Mouse (Mus musculus) gastrocnemius, adult 2 months (tissue): ENCODE results near the gene Bach2. TPM values are rescaled to one million over a fixed set of nuclear protein-coding genes. Genes with fewer than 3 reads are reported as not detected.

ENCODE experiments used
- DNase-seq: peaks from one replicate; pipeline ENCODE4 v3.0.0; 2022
- H3K27ac ChIP-seq: fragments of 200-600 bp; 2 replicates; pipeline ENCODE4 v1.8.1; 2022; ENCODE audit warnings: mild to moderate bottlenecking
- H3K4me3 ChIP-seq: fragments of 200-600 bp; 2 replicates; pipeline ENCODE4 v1.8.1; 2022; ENCODE audit warnings: mild to moderate bottlenecking, moderate library complexity
- CTCF ChIP-seq: fragments of 200-600 bp; IDR thresholded peaks from 2 replicates; pipeline ENCODE4 v1.8.1; 2022; ENCODE audit warnings: antibody characterized with exemption, mild to moderate bottlenecking, moderate library complexity
- intact Hi-C: fragments of 180-260 bp; cut with DNase I; formaldehyde crosslinking; loops from one replicate; pipeline ENCODE4 v1.15.1; 2025
- total RNA-seq, 2 experiments: library from RNA; stranded (reverse); gene quantifications; 2 replicates each; pipeline ENCODE4 v1.2.3; 2021

Gene Bach2
- total RNA-seq, 2 experiments from 2014 or later: 2.3 to 4.3 TPM

DNA sequence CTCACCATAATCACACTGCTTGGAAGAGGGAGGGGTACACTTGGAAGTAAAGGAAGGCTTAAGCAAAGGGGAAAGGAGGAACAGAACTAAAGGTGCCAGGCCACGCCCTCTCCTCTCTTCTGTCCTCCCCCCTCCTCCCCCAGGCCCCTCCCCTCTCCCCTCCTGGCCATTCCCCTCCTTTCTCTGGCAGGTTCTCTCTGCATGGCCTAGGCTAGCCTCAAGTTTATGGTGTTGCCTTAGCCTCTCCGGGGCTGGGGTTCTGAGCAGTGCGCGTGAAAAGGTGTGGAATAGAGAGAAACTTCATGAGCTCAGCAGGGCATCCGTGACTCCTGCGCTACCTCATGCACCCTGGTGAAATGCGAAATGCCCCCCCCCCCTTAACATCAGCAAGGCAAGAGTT lies 254.2 kb downstream of the Bach2 start:
- intact Hi-C loops: no loop called here
- DNase-seq: no peak
- no peak overlapping the region for H3K27ac ChIP-seq
- TF ChIP-seq CTCF: no peak
- no peak overlapping the region for H3K4me3 ChIP-seq

DNA sequence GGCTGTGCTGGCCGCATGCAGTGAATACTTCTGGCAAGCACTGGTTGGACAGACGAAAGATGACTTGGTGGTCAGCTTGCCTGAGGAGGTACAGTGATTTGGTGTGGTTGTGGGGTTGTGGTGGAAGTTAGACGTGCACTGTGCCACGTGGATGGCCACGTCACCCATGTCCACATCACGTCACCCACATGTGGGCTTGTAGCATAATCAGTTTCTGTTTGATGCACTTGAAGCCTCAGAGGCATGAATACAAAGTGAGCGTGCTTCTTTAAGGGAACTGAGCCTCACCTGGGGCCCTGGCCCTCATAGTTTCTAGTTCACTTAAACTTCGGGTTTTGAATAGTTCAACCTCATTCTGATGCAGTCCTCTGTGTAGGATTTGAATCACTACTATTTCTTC lies 263.2 kb downstream of the Bach2 start:
- Histone ChIP-seq H3K27ac (no peak overlapping the region), H3K4me3 (no peak overlapping the region)
- intact Hi-C loops: no loop called here
- no peak for DNase-seq
- TF ChIP-seq CTCF: no peak

DNA sequence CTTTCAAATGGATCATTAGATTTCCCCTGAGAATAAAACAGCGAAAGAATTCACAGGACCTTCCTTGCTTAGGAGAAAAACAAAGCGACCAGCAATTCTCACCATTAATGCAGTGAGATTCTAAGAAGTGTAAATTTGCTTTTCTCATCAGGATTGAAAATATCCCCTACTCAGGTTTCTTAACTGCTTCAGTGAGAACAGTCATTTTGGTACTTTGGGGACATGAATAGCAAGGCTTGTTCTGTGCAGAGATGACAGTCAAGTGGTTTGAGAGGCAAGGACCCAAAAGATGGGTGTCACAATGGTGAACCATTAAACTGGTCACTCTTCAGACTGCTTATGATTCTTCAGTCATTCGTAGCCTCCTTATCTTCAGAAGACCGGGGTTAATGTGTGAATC lies 263.6 kb downstream of the Bach2 start:
- no peak for TF ChIP-seq CTCF
- intact Hi-C loops: no loop called here
- Histone ChIP-seq H3K27ac (no peak overlapping the region), H3K4me3 (no peak overlapping the region)
- DNase-seq: no peak

DNA sequence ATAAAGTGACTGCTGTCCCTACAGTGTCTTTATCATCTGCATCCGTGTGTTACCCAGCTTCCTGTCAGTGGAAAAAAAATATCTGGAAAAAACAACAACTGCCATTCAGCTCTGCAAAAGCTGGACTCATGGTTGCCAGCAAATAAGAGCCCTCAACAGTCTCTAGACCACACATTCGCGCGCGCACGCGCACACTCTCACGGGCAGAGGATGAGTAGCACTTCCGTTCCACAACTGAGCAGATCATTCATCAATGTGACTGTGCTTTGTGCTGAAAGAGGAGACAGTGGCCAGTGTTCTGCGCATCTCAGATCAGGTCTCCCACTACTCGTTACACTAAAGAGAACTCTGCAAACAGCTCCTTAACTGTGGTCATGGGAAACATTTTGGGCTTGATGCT lies 265.6 kb downstream of the Bach2 start:
- intact Hi-C loops: no loop called here
- DNase-seq: no peak
- Histone ChIP-seq H3K4me3 (no peak overlapping the region), H3K27ac (no peak overlapping the region)
- TF ChIP-seq CTCF: no peak

DNA sequence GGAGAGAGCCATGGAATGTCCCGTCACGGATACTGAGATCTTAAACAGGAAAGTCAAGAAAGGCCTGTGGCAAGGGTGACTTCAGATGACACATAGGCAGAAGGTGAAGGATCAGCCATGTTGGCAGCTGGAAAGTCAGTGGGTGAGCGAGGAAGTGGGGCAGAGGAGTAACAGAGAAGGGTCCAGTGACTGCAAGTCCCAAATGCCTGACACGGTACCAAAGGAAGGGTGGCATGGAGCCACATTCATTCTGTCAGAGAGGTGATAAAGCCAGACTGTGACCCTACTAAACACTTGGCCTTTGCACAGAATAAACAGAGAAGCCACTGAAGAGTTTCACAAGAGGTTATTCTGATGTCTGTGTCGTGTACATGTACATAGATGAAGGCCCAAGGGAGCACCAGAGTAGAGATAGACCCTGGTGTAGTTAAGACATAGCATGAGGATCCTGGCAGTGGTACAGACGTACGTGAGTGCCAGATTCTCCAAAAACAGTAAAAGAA lies 267.8 kb downstream of the Bach2 start:
- H3K4me3 ChIP-seq: no peak overlapping the region
- intact Hi-C loops: no loop called here
- TF ChIP-seq CTCF: no peak
- peak; percentile 39 for DNase-seq
- peak overlapping the region; percentile 28; the same call in 1 of the 2 replicates for H3K27ac ChIP-seq

DNA sequence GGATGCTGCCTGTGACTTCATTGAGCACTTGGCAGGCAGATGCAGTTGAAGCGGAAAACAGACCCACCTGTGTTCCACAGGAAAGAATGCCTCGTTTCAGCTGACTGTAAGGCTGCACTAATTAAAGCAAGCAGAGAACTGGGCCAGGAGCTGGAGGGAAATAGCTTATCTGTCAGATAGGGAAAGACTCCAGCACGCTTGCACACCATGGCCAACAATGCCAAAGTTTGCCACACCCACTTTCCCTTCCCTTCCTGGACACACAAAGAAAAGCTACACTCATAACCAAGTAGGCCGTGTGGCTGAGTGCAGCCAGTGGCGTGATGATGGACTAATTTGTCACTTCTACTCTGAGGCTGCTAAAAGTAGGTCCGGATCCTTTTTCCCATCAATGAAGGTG lies 268.4 kb downstream of the Bach2 start:
- no peak for TF ChIP-seq CTCF
- peak; percentile 39 for DNase-seq
- Histone ChIP-seq H3K27ac (peak overlapping the region; percentile 28; the same call in 1 of the 2 replicates), H3K4me3 (no peak overlapping the region)
- intact Hi-C loops: no loop called here

DNA sequence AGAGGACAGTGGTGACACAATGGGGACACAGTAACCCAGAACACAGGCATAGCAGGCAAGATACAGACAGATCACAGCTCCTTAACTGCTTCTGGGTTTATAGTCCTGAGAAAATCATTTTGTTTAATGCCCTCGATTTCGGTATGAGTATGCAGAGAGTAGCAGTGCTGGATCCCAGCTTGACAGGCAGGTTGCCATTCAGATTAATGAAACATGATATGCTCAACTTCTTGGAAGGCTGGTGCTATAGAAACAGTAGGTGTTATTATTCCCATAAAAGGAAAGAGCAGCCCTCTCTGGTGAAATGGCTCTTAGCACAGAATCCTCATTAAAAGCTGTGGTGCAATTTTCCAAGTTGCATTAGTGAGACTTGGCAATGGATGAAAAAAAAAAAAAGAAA lies 270.0 kb downstream of the Bach2 start:
- DNase-seq: no peak
- peak overlapping the region; percentile 70 for H3K27ac ChIP-seq
- H3K4me3 ChIP-seq: no peak overlapping the region
- no peak for TF ChIP-seq CTCF
- intact Hi-C loops: no loop called here

DNA sequence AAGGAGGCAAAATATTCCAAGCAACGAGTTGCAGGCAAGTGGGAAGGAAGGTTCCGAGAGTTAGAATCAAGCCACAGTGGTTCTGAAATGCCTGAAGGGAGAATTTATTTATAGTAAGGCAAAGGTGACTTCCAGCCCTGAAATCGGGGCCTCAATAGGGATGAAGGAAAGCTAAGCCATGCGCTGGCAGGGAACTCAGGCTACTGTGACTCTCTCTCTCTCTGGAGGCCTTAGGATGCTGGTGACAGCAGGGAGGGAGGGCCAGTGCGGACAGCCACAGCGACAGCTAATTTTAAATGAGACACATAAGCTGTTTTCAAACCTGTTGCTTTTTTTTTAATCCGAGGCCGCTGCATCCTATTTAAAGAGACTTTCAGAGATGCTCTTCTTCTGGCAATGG lies 270.4 kb downstream of the Bach2 start:
- H3K4me3 ChIP-seq: no peak overlapping the region
- no peak for TF ChIP-seq CTCF
- intact Hi-C loops: no loop called here
- DNase-seq: peak; percentile 72
- peak overlapping the region; percentile 70 for H3K27ac ChIP-seq

DNA sequence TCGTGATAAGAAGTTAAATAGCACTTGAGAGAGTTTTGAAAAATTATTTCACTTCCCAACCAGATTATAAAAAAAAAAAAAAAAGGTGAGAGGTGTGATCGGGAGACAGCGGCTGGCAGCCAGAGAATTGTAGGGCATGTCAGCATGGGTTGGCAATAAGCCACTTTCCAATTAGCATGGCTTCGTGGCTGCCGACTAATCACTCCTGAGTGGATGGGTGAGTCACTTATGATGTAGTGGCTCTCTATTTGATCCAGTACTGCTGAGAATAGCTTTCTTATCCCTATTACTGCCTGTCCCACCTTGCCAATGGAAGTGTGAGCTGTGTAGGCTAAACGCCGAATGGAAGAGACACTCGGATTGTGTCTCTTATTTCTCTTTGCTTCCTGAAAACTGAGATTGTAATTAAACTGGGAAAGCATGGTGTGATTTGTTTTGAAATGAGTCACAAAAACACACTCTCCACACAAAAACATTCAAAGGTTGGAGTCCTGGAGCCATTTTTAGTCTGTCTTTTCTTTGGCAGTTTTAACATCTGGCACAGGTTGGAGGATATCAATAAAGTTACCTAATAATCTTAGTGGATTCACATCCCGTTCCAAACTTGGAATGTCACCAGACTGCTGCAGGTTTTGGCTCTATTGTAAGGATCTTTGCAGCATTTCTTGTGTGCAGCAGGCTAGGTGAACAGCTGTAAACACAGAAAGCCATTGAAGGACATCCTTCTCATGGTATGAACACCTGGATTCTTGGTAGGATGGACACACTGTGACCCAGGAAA lies 271.4 kb downstream of the Bach2 start:
- intact Hi-C loops: no loop called here
- TF ChIP-seq CTCF: no peak
- H3K4me3 ChIP-seq: no peak overlapping the region
- DNase-seq: no peak
- peak overlapping the region; percentile 70; the same call in 1 of the 2 replicates for H3K27ac ChIP-seq

DNA sequence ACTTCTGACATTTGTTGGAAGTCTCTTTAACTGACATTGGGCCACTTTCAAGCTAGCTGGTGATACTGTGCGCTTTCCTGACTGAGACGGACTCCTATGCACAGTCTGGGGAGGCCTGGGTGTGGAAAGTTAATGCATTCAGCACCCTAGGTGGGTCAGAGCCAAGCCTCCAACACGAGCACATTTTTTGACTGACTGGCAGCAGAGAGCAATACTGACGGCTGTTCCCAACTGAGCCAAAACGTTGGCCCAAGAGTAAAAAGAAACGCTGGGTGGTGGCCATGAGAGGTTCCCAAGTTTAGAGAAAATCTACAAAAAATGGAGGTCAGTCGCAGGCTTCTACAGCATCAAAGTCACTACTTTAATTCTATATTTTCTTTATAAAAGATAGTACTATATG lies 272.3 kb downstream of the Bach2 start:
- Histone ChIP-seq H3K27ac (no peak overlapping the region), H3K4me3 (no peak overlapping the region)
- intact Hi-C loops: no loop called here
- no peak for DNase-seq
- no peak for TF ChIP-seq CTCF

DNA sequence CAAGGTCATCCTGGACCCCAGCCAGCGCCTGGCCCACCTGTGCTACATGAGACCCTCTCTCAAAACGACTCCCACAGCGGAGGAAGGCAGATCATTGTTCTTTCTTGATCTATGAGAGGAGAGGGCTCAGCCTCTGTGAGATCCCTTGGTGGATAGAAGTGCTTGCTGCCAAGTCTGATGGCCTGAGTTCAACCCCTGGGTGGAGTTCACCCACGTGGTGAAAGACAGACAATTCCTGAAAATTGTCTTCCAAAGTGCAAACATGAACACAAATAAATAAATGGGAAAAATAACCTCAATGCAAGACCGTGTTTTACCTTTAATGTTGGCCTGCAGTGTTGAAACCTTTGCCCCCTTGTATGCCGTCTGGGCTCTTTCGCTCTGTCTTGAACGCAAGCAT lies 277.5 kb downstream of the Bach2 start:
- intact Hi-C loops: no loop called here
- Histone ChIP-seq H3K4me3 (no peak overlapping the region), H3K27ac (no peak overlapping the region)
- TF ChIP-seq CTCF: no peak
- peak; percentile 60 for DNase-seq

DNA sequence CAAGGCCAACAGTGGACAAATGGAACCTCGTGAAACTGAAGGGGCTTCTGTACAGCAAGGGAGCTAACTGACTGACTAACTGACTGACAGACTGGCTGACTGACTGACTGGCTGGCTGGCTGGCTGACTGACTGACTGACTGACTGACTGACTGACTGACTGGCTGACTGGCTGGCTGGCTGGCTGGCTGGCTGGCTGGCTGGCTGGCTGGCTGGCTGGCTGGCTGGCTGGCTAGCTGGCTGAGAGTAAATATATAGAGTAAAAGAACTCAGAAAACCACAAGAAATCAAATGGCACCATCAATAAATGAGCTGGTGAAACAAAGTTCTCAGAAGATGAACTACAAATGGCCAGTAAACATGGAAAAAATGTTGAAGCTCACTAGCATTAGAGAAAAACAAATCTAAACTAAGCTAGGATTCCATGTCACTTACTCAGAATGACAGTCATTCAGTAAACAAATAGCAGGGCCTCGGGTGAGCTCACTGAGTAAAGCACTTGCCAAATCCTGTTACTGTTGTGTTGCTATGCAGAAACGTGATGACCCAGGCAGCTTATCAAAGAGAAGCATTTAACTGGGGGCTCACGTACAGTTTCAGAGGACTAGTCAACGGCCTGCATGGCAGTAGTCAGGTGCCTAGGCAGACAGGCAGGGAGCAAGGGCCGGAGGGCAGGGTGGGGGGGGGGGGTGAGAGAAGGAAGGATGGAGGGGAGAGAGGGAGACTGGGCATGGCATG lies 280.4 kb downstream of the Bach2 start:
- intact Hi-C loops: no loop called here
- no peak overlapping the region for H3K4me3 ChIP-seq
- TF ChIP-seq CTCF: no peak
- DNase-seq: peak; percentile 41
- H3K27ac ChIP-seq: peak overlapping the region; percentile 48; the same call in 1 of the 2 replicates

DNA sequence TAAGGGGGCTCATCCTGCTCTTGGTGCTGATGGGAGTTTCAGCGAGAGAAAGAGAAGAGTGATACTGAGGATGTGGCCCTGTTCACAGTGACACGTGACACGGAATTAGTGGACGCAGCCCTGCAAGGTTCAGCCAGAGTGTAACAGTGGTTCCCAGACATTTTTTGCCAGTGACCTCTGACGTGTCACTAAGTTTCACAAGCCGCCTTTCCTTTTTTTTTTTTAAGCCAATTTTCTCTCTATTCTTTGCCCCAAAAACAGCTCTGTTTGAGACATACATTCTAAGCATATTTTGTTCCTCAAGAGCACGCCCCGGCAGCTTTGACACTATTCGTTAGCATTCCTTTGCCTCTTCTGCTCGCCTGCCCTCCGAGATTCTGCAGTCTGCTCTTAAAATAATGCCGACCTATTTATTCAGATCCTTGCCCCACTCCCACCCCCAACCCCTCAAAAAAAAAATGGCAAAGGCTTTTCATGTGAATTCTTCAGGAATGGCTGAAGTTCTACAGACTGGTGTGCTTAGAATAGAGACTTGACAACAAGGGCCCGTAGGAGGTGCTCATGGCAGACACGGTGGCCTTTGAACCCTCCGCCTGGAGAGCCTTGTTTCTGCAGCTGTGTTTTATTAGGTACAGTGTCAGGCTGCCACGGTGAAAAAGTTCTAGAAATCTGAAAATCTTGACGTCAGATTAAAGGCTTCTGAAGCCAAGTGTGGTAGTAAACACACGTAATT lies 282.2 kb downstream of the Bach2 start:
- DNase-seq: peak; percentile 59
- no peak for TF ChIP-seq CTCF
- intact Hi-C loops: no loop called here
- Histone ChIP-seq H3K4me3 (no peak overlapping the region), H3K27ac (peak overlapping the region; percentile 13)
